Mouse (Mus musculus) 3T3-L1 (cell line): Measurements from ENCODE around the gene Glis1.

ENCODE experiments used
- DNase-seq: peaks from one replicate; pipeline ENCODE4 v3.0.0-alpha.2; 2015; ENCODE audit warnings: low read depth, low spot score

Gene Glis1

DNA sequence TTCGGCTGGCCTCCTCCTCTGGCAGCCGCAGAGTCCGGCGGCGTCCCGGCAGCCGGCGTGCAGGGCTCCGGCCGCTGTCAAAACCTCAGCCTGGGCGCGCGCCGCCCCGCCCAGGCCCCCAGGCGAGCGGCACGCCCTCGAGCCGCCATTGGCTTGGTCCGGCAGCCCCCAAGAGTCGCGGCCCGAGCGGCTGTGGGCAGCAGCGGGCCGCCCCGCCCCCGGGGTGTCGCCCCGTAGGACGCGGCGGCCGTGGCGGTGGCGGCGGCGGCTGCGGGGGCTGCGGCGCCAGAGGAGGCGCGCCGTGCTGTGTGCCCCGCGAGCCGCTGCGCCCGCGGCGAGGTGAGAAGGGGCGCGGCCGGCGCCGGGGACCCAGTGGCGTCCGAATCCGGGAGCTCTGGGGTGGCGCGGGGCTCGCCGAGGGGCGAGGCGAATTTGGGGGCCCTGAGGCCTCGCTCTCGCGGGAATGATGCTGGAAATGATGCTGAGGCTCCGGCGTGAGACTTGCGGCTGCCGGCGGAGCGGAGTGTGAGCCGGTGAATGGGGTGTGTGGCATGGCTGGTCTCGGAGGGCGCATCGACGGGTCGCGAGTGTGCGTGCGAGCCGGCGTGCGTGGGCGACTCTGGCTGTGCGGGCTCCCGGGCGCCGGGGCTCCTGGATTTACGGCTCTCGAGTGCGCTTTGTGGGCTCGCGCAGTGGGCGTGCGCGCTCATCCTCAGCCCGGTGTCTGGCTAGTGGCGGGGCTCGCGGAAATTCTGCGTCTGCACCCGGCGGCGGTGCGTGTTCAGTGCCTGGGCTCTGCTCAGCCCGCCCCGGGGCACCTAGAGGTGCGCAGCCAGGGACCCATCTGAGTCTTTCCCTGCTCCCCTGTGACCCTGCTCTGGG lies at the start of gene Glis1:
Glis1 (plus strand) TSS at position 236 of the 882 bp plus-strand sequence.
- peak; percentile 70 for DNase-seq

DNA sequence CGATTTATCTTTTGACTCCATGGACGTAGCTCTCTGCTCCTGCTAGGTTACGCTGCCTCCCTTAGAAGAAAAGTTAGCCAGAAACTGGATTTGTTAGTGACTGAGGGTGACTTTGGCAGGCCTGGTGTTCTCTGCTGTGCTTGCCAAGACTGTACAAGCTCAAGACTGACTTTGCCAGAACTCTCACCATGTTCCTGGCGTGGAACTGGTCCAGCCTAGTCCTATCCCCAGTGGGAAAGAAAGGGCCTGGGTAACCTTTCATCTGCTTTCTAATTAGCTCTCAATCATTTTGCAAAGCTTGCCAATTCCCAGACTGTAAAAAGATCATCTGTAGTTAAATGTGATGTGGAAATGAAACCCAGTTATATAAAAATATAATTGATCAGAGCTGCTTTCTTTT lies 47.4 kb upstream of the Glis1 start:
- no peak for DNase-seq

DNA sequence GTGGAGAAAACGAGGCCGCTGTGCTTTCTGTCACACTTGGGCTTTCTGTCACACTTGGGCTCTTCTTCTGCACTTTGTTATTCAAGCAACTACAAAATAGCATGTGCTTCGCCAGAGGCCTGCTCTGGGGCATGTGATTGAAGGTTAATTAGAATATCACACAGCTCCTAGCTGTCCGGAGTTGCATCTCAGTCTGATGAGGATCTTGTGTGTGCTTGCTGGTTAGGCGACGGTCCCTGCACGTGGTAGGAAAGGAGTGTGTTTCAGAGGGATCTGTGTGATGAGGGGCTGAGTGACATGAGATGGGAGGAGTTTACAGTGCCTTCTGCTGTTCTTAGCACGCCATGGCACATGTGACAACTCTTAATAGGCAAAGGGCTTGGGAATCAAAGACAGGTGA lies 46.9 kb upstream of the Glis1 start:
- no peak for DNase-seq

DNA sequence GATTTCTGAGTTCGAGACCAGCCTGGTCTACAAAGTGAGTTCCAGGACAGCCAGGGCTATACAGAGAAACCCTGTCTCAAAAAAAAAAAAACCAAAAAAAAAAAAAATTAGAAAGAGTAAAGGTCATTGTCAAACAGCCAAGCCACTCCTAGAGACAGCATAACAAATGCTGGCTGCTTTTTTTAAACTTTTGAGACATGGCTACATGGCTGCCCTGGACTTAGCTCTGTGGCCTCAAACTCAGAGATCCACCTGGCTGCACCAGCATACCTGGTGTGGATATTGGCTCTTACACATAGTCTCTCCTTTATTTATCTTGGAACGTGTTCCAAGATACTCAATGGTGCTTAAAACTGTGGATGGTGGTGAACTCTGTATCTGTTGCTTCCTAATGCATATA lies 46.1 kb upstream of the Glis1 start:
- DNase-seq, result no peak

DNA sequence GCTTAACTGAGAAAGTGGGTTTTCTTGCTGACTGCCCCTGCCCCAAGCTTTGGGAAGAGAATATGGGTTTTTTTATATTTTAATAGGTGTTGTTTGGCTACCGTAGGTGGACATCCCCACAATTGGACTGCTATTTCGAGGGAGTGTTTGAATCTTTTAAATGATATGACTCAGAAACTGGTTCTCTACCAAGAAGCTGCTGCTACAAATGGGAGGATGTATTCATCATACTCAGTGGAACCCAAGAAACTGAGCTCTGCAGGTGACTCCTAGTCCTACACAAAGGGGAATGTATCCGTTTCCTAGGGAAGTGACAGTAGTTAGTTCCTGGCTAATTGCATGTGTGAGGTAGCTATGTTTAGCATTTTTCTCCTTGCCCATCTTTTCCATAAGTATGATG lies 45.0 kb upstream of the Glis1 start:
- no peak for DNase-seq

DNA sequence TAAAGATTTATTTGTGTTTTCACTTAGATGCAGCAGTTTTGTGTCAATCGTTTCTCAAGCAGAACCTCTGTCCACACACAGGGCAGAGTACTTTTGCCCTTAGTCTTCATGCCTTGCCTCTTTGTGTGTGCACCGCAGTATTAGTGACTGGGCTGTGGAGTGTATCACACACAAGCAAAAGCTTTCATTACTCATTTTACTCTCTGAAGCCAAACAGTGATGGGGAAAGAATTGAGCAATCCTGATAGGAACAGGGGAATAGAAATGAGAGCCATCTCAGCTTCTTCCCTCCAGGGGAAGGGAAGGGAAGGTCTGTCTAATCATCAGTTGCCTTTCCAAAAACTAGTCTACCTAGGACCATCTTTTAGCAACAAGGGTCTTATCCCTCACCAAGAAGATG lies 40.6 kb upstream of the Glis1 start:
- no peak for DNase-seq

DNA sequence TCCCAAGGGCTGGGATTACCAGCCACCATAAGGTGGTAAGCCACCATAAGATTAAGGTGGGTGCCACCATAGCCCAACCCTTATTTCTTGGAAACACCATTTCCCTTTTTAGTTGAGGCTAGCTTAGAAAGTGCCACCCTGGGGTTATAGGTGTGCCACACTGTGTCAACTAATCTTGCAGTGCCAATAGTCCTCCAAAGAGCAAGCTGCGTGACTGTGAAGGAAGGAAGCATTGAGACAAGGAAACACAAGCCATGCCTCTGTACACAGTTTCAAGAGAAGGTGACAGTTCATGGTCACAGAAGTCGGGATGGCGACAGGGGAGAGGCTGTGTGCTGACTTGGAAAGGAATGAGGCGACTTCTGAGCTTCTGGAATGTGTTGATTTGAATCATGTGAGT lies 14.2 kb upstream of the Glis1 start:
- DNase-seq, result no peak

DNA sequence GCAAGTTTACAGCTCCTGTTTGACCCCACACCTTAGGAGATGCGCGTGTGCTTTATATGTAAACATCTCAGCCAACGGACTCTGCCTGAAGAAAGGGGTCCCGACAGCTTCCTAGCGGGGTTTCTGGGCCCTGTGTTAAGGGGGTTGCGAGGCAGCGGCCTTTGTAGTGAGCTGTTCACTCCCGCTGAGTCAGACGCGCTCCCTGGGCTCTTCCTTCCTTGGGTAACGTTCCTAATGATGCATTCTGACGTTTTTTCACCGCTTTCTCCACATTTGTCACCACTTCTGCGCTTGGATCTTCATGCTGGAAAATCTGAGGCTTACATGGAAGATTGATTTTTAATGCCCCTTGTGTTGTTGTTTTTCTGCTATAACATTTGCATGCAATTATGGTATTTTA lies 12.7 kb upstream of the Glis1 start:
- DNase-seq, result no peak

DNA sequence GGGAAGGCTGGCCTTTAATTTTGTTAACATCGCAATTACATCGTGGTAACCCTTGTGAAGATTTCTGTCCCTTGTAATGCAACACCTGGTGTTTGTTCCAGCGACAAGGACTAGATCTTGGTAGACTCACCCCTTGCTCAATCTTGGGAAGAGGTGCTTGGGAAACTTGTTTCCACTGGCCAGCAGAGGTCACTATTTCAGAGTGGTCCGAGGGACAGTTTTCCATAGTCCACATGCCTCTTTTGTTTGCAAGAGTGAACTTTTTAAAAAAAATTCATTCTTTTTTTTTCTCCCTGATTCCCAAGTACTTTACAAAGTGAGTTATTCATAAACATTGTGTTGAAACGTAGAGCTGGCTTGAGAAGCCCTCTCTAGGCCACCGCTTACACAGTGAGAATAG lies 12.2 kb upstream of the Glis1 start:
- peak; percentile 76 for DNase-seq

DNA sequence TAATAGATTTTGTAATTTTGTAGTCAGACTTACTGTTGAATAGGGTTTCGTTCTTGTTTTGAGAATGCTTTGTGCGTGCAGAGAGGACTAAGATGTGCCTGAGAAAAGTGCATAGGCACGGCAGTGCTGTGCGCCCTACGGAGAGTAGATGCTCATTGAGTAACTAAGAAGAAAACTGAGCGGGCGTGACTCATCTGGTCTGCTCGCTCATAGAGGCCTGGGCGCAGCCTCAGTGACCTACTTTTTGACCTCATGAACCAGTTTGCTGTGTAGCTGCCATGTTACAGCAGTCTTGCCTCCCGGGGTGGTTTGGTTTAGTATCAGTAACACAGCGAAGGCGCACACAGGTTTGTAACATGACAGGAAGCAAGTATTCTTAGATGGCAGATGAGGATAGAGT lies 8.8 kb upstream of the Glis1 start:
- DNase-seq, result no peak

DNA sequence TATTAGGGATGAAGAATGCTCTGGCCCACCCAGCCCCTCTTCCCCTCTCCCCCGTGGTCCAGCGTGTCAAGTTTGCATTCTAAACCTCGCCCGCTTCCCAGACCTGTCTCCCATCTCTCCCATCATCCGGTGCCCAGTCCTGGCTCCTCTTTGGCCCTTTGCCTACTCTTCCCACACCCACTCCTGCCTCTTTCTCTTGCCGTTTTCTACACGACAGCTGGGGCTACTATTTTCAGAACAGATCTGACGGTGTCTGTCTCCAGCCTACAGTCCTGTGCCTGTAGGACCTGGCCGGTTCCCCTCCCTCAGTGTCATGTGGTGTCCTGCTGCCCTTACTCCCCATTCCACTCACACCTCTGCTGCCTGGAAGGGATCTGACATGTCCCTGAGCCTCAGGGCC lies 7.8 kb upstream of the Glis1 start:
- DNase-seq, result no peak

DNA sequence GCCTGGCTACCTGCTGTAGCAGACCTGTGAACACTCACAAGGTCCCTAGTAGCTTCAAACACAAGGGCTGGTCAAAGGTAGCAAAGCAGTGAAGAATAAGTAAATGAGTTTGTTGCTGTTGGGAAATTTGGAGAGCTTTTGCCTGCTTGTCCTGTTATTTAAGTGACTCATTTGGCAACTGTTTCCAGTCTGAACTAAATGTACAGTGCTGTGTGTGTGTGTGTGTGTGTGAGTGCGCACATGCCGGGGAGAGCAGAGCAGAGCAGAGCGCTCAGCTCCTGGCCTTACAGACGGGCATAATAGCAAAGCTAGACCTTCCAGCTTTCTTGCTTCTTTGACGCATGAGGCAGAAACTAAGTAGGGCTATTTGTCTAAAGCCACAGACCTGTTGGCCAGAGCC lies 1.7 kb upstream of the Glis1 start:
- DNase-seq, result peak; percentile 84

DNA sequence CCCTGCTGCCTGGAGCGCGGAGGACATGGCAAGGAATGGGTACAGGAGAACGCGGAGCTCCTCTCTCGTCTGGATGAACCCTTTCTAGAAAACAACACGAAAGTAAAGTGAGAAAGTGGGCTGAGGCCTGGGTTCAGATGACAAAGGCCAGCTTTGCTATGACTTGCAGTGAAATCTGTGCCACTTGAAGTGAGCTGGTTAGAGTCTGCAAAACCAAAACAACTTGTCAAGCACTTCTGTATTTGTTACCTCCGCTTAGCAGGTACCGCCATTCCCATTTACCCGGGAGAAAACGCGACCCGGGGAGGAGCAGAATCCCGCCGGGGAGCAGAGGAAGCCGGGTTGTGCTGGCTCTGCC lies 414 bp upstream of the Glis1 start:
- DNase-seq, result no peak

DNA sequence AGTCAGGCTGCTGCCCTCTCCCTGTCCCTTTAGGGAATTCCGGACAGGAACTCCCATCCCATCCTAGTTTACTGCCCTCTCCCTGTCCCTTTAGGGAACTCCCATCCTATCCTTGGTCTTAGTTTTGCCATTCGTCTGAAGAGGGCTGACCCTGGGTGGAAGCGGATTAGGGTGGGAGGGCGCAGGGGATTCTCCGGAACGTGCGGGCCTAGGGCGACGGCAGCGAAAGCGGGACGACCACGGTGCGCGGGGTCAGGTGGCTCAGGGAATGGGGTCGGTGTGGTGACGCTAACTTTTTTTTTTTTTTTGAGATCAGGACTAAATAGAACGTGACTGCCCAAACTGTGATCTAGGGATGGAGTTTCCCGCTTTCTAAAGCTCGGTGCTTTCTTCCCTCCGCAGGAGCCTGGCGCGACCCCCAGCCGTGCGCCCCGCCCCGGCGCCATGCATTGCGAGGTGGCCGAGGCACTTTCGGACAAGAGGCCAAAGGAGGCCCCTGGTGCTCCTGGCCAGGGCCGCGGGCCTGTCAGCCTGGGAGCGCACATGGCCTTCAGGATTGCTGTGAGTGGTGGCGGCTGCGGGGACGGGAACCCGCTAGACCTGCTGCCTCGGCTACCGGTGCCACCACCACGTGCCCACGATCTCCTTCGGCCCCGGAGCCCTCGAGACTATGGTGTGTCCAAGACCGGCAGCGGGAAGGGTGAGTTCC lies 1.0 kb downstream of the Glis1 start:
- peak; percentile 39 for DNase-seq

DNA sequence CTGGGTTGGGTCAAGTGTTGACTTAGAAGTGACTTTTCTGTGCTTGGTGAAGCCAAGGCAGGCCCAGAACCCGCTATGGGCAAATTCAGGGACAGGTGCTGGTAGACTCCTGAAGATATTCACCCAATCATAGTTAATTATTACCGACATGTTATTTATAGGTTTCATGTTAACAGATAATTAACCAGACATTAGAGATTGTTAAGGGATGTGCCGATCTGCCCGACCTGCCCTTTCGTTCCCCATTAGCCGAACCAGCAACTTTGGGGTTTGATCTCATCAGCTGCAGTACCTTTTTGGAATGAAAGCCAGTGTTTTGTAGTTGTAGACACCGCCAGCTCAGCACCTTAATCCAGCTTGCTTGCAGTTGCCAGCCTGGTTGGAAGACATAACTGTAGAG lies 2.1 kb downstream of the Glis1 start:
- DNase-seq, result no peak

DNA sequence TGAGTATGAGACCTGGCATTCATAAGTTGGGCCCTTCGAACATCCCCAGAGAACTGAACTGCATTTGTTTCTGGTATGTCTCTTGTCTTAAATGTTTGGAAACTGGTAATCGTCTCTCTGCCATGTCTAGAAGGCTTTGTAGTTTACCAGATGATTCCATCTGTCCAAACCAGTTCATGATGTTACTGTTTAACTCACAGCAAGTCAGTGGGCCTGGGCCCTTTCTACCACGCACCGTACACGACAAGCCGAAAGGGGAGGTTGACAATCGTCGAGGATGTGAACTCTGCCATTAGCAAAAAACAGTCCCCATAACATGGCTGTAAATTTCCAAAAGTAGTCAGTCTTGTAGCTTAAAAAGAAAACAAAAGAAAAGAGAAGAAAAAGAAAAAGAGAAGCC lies 4.3 kb downstream of the Glis1 start:
- DNase-seq, result no peak

DNA sequence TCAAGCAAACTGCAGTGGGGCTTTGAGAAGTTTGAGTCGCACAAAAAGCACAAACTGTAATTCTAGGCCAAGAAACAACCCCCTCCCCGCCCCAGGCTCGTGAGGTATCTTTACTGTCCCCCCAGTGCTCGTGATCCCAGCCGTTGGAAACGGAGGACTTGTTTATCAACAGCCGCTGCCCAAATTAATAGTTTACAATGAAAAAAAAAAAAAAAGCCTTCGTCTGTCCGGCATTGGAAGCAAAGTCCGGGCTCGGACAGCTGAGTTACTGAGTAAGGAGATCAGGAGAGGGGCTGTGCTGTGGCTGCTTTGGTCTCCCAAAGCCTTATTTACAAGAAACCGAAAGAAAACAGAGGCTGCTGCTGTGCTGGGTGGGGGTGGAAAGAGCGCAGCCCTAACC lies 5.9 kb downstream of the Glis1 start:
- no peak for DNase-seq

DNA sequence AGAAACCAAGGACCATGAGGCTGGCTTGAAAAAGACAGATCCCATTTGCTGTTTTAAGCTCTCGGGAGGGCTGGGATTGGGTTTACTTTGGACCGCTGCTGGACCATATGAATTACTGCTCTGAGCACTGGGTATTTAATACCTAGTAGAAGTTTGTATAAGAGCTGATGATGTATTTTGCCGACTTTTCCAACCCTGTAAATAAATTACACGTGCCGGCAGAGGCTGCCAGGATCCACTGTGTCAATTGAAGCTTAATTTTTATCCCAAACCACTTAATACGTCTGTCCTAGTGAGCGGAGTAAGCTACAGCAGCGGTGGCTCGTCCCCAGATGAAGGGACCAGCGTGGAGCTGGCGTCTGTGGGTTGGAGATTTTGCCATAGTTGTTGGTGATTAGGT lies 7.9 kb downstream of the Glis1 start:
- DNase-seq, result no peak

DNA sequence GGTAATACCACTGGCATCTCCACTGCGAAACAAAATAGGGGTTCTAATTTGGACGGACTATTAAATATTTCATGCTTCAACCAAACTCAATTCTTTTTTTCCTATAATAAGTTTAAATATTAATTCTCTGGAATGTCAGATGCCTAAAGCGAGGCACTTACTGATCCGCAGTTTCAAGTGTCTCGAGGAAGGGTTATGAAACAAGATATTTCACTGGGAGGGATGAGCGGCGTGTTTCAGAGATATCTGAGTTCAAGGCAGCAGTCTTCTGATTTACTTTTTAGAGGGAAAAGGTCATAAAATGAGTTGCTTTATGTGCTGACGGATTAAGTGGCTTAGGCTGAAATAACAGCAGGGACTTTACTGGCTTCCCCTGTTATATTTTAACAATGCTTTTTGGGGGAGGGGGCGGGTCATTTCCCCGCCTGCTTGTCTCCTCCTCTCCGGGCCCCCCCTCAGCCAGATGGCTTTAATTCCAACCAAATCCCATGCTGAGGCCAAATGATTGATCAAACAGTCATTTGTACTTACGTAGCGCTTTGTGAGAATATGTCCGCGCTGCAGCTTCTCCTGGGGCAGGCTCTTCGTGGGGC lies 8.6 kb downstream of the Glis1 start:
- no peak for DNase-seq

DNA sequence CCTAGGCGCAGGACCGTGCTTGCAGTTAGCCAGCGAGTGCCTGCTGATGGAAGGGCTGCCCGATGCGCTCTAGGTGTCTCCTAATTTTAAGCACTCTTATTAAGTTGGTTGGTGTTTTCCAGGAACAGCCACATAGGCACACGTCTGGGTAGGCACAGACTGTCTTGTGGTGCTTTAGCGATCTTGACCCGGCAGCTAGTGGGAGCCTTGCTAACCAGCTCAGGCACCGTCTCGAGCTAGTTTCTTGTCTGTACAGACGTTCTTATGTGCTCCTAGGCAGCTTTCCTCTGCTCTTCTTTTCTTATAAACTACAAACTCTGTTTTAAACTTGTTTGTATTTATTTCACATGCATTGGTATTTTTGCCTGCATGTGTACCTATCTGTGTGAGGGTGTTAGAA lies 9.2 kb downstream of the Glis1 start:
- no peak for DNase-seq

DNA sequence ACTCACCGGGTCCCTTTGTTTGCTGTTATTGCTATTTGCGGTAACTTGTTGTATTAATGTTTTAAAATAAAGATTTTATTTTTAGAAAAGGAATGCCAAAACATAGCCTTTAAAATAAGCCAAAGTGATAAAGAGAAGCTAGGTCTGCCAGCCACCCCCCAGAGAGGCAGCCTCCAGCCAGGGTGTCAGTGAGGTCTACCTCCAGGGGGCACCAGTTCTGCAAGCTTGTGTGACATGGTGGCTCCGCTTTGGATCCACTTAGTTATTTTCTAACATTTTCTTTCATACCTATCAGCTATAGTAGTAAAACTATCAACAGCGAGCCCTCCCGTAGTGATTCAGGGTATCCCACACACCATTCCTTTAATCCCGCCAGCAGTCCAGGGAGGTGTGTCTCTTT lies 14.1 kb downstream of the Glis1 start:
- DNase-seq, result no peak

DNA sequence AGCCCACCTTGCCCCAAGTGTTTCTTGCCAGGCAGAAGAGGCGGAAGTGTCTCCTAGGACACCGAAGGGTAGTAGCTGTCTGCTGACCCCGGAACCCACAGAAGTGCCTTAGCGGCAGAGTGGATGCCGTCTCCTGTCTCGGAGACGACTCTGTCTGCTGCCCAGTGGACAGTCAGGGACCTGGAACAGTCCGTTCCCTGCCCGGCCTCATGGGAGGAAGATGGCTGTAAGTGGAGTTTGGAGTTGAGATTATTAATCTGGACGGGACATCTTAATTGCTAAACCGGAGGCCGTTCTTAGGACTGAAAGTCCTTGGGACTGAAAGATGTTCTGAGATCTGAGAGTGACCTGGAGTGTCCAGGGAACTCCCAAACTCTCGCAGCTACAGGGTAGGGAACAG lies 15.1 kb downstream of the Glis1 start:
- DNase-seq, result no peak
